Mouse (Mus musculus): Measurements from ENCODE around the gene Ppp1r3f.

GRCm38 (mm10) chrX:7610536-7611258 is 36.6 kb upstream of the Ppp1r3f start:
- TF ChIP-seq POLR2A (IDR thresholded peaks at IDR 0.05; ENCODE audit: borderline replicate concordance, low read depth, low read length) (no peak), CTCF (IDR thresholded peaks at IDR 0.05; ENCODE audit: low read depth, low read length) (no peak)
